Mouse (Mus musculus) intestine, embryonic 16.5 days (tissue): ENCODE data around the gene Zfp335. TPM values are rescaled to one million over a fixed set of nuclear protein-coding genes. Genes with fewer than 3 reads are reported as not detected.

ENCODE experiments used
- ATAC-seq: fragments of 200-750 bp; cut with Nextera tagmentation; 2 replicates; pipeline ENCODE4 v1.8.0; 2017; ENCODE audit warnings: moderate TSS enrichment, moderate library complexity
- H3K27ac ChIP-seq: fragments of 300-500 bp; sonication (generic); 2 replicates; pipeline ENCODE4 v1.5.1; 2014; ENCODE audit warnings: mild to moderate bottlenecking, low read length
- H3K27me3 ChIP-seq: fragments of 300-500 bp; sonication (generic); replicated peaks from 2 replicates; pipeline ENCODE4 v1.6.1; 2014; ENCODE audit warnings: low read length, control low read depth, mixed read lengths; ENCODE audit not compliant: control insufficient read depth, insufficient read depth
- H3K36me3 ChIP-seq: fragments of 300-500 bp; sonication (generic); 2 replicates; pipeline ENCODE4 v1.6.1; 2014; ENCODE audit warnings: low read length, control low read depth; ENCODE audit not compliant: control insufficient read depth, insufficient read depth
- H3K4me1 ChIP-seq: fragments of 300-500 bp; sonication (generic); 2 replicates; pipeline ENCODE4 v1.6.1; 2014; ENCODE audit warnings: low read length, control low read depth, mixed read lengths; ENCODE audit not compliant: control insufficient read depth, insufficient read depth
- H3K4me2 ChIP-seq: fragments of 300-500 bp; sonication (generic); 2 replicates; pipeline ENCODE4 v1.6.1; 2014; ENCODE audit warnings: low read depth, low read length, control low read depth
- H3K4me3 ChIP-seq: fragments of 300-500 bp; sonication (generic); 2 replicates; pipeline ENCODE4 v1.5.1; 2014; ENCODE audit warnings: mild to moderate bottlenecking, low read length
- H3K9ac ChIP-seq: fragments of 300-500 bp; sonication (generic); 2 replicates; pipeline ENCODE4 v1.6.1; 2014; ENCODE audit warnings: low read depth, low read length
- H3K9me3 ChIP-seq: fragments of 300-500 bp; sonication (generic); 2 replicates; pipeline ENCODE4 v1.6.1; 2016; ENCODE audit warnings: low read length, control low read depth; ENCODE audit not compliant: control insufficient read depth
- WGBS: fragments of 180-500 bp; shearing (Covaris S2); extraction: QIAGEN DNeasy Blood & Tissue Kit; methylation state at CpG from one replicate; pipeline ENCODE4 v1.1.7; 2014; 5-methylcytosine and 5-hydroxymethylcytosine counted together
- polyA plus RNA-seq: library from polyadenylated mRNA; unstranded; fragments of >200 nt; fragmentation: Nextera tagmentation; extraction: Ambion mirVana; gene quantifications from 2 replicates; pipeline ENCODE4 v1.2.1, GENCODE M21; 2015

The Zfp335 gene
- 9.6 and 10.5 TPM in 2 replicates for polyA plus RNA-seq

- WGBS = under 1% methylated on average over 83 of the region's 91 CpGs
- H3K4me3 ChIP-seq = peak within 1 kb of the TSS; percentile 93
- H3K27me3 ChIP-seq = no peaks in the 10 kb centered on the region
- H3K27ac ChIP-seq = peak within 1 kb of the TSS; percentile 98
- peak within 1 kb of the TSS; percentile 69 for H3K4me2 ChIP-seq
- H3K4me1 ChIP-seq = peaks cover 17% of the 10 kb centered on the region
- ATAC-seq = peak; percentile 91
- peaks cover 28% of the 10 kb centered on the region for H3K36me3 ChIP-seq
- peaks cover under 1% of the 10 kb centered on the region; the same call in 1 of the 2 replicates for H3K9me3 ChIP-seq
- peak within 1 kb of the TSS; percentile 93 for H3K9ac ChIP-seq
Observed at GRCm38 (mm10) chr2:164911086-164912048, at the start of gene Zfp335. TSS of gene Zfp335 (minus strand) at chr2:164911757.

- peak within 1 kb of the TSS; percentile 85 for H3K4me2 ChIP-seq
- 1% methylated on average over 43 of the region's 54 CpGs for WGBS
- H3K27ac ChIP-seq = no peak within 1 kb of the TSS
- peak within 1 kb of the TSS; percentile 62 for H3K9ac ChIP-seq
- H3K4me3 ChIP-seq = peak within 1 kb of the TSS; percentile 59
- no peaks in the 10 kb centered on the region for H3K36me3 ChIP-seq
- H3K9me3 ChIP-seq = peaks cover 4% of the 10 kb centered on the region; the same call in 1 of the 2 replicates
- ATAC-seq = peak; percentile 79
- 0 out of 2 replicates have a peak, but pooled peaks cover 3% of the 10 kb centered on the region for H3K27me3 ChIP-seq
- peaks cover 7% of the 10 kb centered on the region; the same call in 1 of the 2 replicates for H3K4me1 ChIP-seq
Observed at GRCm38 (mm10) chr2:164960716-164961441, 49.3 kb upstream of the Zfp335 start, which contains the start of gene Slc12a5. TSS of gene Slc12a5 (plus strand) at chr2:164960802.

- no peak overlapping the region for H3K27ac ChIP-seq
- H3K4me1 ChIP-seq = peaks cover 13% of the 10 kb centered on the region
- no peak overlapping the region for H3K4me3 ChIP-seq
- H3K36me3 ChIP-seq = no peaks in the 10 kb centered on the region
- no peak overlapping the region for H3K9ac ChIP-seq
- H3K4me2 ChIP-seq = no peak overlapping the region
- no peak for ATAC-seq
- H3K27me3 ChIP-seq = 0 out of 2 replicates have a peak, but pooled peaks cover 3% of the 10 kb centered on the region
- WGBS = 62% methylated on average over 9 of the region's 9 CpGs
- H3K9me3 ChIP-seq = peaks cover 4% of the 10 kb centered on the region; the same call in 1 of the 2 replicates
Observed at GRCm38 (mm10) chr2:164957548-164958315, 46.2 kb upstream of the Zfp335 start.

- ATAC-seq = no peak
- H3K27ac ChIP-seq = no peak overlapping the region
- WGBS = 45% methylated on average over 5 of the region's 5 CpGs
- H3K9me3 ChIP-seq = peaks cover 4% of the 10 kb centered on the region; the same call in 1 of the 2 replicates
- H3K4me1 ChIP-seq = peaks cover 13% of the 10 kb centered on the region
- no peak overlapping the region for H3K4me3 ChIP-seq
- no peak overlapping the region for H3K9ac ChIP-seq
- peaks cover 13% of the 10 kb centered on the region for H3K27me3 ChIP-seq
- no peaks in the 10 kb centered on the region for H3K36me3 ChIP-seq
- H3K4me2 ChIP-seq = no peak overlapping the region
Observed at GRCm38 (mm10) chr2:164956195-164956594, 44.6 kb upstream of the Zfp335 start.

GRCm38 (mm10) chr2:164955725-164956124 lies 44.2 kb upstream of the Zfp335 start:
- Histone ChIP-seq H3K4me3 (no peak overlapping the region), H3K27me3 (peaks cover 18% of the 10 kb centered on the region), H3K27ac (no peak overlapping the region), H3K9ac (no peak overlapping the region), H3K36me3 (no peaks in the 10 kb centered on the region), H3K4me2 (no peak overlapping the region), H3K4me1 (peaks cover 11% of the 10 kb centered on the region), H3K9me3 (peaks cover 4% of the 10 kb centered on the region; the same call in 1 of the 2 replicates)
- no peak for ATAC-seq
- WGBS = 72% methylated on average over 4 of the region's 4 CpGs

GRCm38 (mm10) chr2:164953224-164953623 lies 41.7 kb upstream of the Zfp335 start:
- Histone ChIP-seq H3K27ac (no peak overlapping the region), H3K4me2 (peak overlapping the region; percentile 37; the same call in 1 of the 2 replicates), H3K9me3 (peaks cover 4% of the 10 kb centered on the region; the same call in 1 of the 2 replicates), H3K4me1 (peaks cover 7% of the 10 kb centered on the region), H3K4me3 (peak overlapping the region; percentile 6; the same call in 1 of the 2 replicates), H3K36me3 (no peaks in the 10 kb centered on the region), H3K9ac (0 out of 2 replicates have a peak overlapping the region, but pooled peaks have one; percentile 10), H3K27me3 (peaks cover 43% of the 10 kb centered on the region)
- peak; percentile 78 for ATAC-seq
- WGBS = 1% methylated on average over 21 of the region's 21 CpGs

- peaks cover 7% of the 10 kb centered on the region for H3K4me1 ChIP-seq
Observed at GRCm38 (mm10) chr2:164952448-164952847, 40.9 kb upstream of the Zfp335 start.

GRCm38 (mm10) chr2:164951745-164952144 lies 40.2 kb upstream of the Zfp335 start:
- no peak overlapping the region for H3K9ac ChIP-seq
- H3K27ac ChIP-seq = no peak overlapping the region
- no peak overlapping the region for H3K4me3 ChIP-seq
- H3K27me3 ChIP-seq = peaks cover 54% of the 10 kb centered on the region
- H3K4me2 ChIP-seq = no peak overlapping the region
- no peaks in the 10 kb centered on the region for H3K36me3 ChIP-seq
- WGBS = 80% methylated on average over 4 of the region's 4 CpGs
- ATAC-seq = no peak
- peaks cover 7% of the 10 kb centered on the region for H3K4me1 ChIP-seq
- no peaks in the 10 kb centered on the region; the same call in 1 of the 2 replicates for H3K9me3 ChIP-seq

More at GRCm38 (mm10) chr2:164952448-164952847, 40.9 kb upstream of the Zfp335 start:
- H3K4me3 ChIP-seq = no peak overlapping the region
- no peaks in the 10 kb centered on the region for H3K36me3 ChIP-seq
- no peak for ATAC-seq
- no peak overlapping the region for H3K4me2 ChIP-seq
- no peak overlapping the region for H3K27ac ChIP-seq
- peaks cover 48% of the 10 kb centered on the region for H3K27me3 ChIP-seq
- 37% methylated on average over 13 of the region's 13 CpGs for whole genome bisulfite sequencing
- no peak overlapping the region for H3K9ac ChIP-seq
- no peaks in the 10 kb centered on the region; the same call in 1 of the 2 replicates for H3K9me3 ChIP-seq
